11 mouse cellular contexts compared by ENCODE assay signal in the genomic region with DNA sequence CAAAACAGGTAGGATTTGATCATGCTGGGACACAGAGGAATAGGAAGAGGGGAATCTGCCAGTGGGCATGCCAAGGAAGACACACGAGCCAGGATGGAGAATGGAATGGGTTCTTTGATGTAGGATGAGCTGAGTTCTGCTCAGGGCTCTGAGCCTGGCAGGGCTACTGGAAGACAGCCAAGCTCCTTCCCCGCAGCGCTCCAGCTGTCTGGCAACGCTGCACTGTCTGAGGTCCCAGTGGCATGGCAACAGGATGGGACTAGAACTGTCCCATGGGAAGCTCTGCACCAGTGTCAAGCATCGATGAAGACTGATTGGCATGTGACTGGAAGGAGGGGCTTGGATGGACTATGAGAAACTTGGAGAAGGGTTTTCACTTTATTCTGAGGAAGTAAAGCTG.
DNase-seq lines count a peak whose midpoint lies in the region.
"Had no signal": no experiment of that assay in that cellular context is flagged by ENCODE, and none has a peak within 500 bp of the region (broad histone marks: within the 10 kb centered on the region; RNA-seq: fewer than 3 reads in every experiment).

No protein-coding gene starts in this region.

- no peaks in the 10 kb centered on the region for H3K36me3 ChIP-seq in heart, embryonic 10.5 days
- H3K36me3 ChIP-seq: embryonic facial prominence, embryonic 15.5 days; G1E; limb, embryonic 12.5 days had no signal

- H3K4me1 ChIP-seq in heart, embryonic 10.5 days: no peaks in the 10 kb centered on the region
- H3K4me1 ChIP-seq: limb, embryonic 12.5 days had no signal

- intact Hi-C loops in left cerebral cortex, postnatal 36 days (cut with DNase I): no loop called here

- peak; percentile 3 to 8 for DNase-seq in heart, adult 18-20 months
- DNase-seq in heart, embryonic 10.5 days (ENCODE audit: low spot score): no peak
- peak; percentile 81 for DNase-seq in brain, adult 2 months (ENCODE audit: low read depth, low spot score)
- DNase-seq in frontal cortex, postnatal 36 days (ENCODE audit: low spot score in 2 of 2): peak; percentile 48 to 66
- DNase-seq in left cerebral cortex, postnatal 36 days (ENCODE audit: low spot score in 2 of 2): peak; percentile 36 to 39
- DNase-seq in adipocyte (ENCODE audit: low spot score): no peak
- no peak for DNase-seq in thymus, postnatal 10 days (ENCODE audit: low spot score in 2 of 2)
- DNase-seq in testis, postnatal 10 days (ENCODE audit: low spot score): no peak

- no peak overlapping the region for H3K4me3 ChIP-seq in heart, embryonic 10.5 days
- H3K4me3 ChIP-seq: embryonic facial prominence, embryonic 15.5 days; limb, embryonic 12.5 days had no signal

- H3K9me3 ChIP-seq in heart, embryonic 10.5 days: no peaks in the 10 kb centered on the region
- H3K9me3 ChIP-seq: embryonic facial prominence, embryonic 15.5 days; limb, embryonic 12.5 days had no signal

- no peaks in the 10 kb centered on the region for H3K27me3 ChIP-seq in heart, embryonic 10.5 days (ENCODE audit: insufficient read depth, poor library complexity, severe bottlenecking)
- H3K27me3 ChIP-seq: embryonic facial prominence, embryonic 15.5 days; limb, embryonic 12.5 days had no signal

- WGBS in heart, embryonic 10.5 days: 66% methylated on average over 5 of the region's 5 CpGs

- no peak overlapping the region for H3K27ac ChIP-seq in heart, embryonic 10.5 days
- H3K27ac ChIP-seq: embryonic facial prominence, embryonic 15.5 days; limb, embryonic 12.5 days had no signal

Comparison
In these comparisons a context has a peak if more than half of its experiments do, and no peak if none do; other contexts are left out.
1. DNase-seq: peak in heart, adult 18-20 months (2 of 2), brain, adult 2 months (single experiment), frontal cortex, postnatal 36 days (2 of 2) and left cerebral cortex, postnatal 36 days (2 of 2); none in heart, embryonic 10.5 days (single experiment), adipocyte (single experiment), thymus, postnatal 10 days (0 of 2) and testis, postnatal 10 days (single experiment).